Mouse (Mus musculus): ENCODE data around the gene Xrcc6. TPM values are rescaled to one million over a fixed set of nuclear protein-coding genes. Genes with fewer than 3 reads are reported as not detected.

The Xrcc6 gene
- polyA plus RNA-seq, 1 experiment = 37.4 TPM

DNA sequence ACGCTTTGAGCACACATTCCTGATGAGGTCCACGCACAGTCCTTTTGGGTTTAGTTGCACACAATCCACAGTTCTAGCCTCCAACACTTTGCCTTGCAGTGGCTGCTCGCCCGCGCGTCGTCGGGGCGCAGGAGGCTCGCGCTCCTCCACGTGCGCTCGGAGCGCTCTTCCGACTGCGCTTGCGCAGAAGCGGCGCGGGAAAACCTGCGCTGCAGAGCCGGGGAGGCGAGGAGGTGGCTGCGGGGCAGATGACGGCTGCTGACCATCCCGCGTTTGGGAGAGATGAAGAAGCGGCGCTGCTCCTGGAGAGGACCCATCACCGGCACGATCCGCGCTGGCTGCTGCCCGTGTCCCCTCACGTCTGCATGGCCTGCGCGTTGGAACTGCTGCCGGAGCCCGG, 82.3 kb downstream of the Xrcc6 start, which contains the start of gene Mei1:
TSS of gene Mei1 (plus strand) at position 99 of the 400 bp plus-strand sequence.
- Histone ChIP-seq H3K27ac (ENCODE audit: insufficient read depth, low read length) (no peak within 1 kb of the TSS), H3K4me3 (ENCODE audit: insufficient read depth, low read length) (no peak within 1 kb of the TSS), H3K4me1 (ENCODE audit: control insufficient read depth, insufficient read depth, low read length) (no peaks in the 10 kb centered on the region)
- TF ChIP-seq POLR2A (IDR thresholded peaks at IDR 0.05; ENCODE audit: low read depth, low read length) (no peak), CTCF (IDR thresholded peaks at IDR 0.05; ENCODE audit: borderline replicate concordance, insufficient read depth, low read length) (no peak)

DNA sequence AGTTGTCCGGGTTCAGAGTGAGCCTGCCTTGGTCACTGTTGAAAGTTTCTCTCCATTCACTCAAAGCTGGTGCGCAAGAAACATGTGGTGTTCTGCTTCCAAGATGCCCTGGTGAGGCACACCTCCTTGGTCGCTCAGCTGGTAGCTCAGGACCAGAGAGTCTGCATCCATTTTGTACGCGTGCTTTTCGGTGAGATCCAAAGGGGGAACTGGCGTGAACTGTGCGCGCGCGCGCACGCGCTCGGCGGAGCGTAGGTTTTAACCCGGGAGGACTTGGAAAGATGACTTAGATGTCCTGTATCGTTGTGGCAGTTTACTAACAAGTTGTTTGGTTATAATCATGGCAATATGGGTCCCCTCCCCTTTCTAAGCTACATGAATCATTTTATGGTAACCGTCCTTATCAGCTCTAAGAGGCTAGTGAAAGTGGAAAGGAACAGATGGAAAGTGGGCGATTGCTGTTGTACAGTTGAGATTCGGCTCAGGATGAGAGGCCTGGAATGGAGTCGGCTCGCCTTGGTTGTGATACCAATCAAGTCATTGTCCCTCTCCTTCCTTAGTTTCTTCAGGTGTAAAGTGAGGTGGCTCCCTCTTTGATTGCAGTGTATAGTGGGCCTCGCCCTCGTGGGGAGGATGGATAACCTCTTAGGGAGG, 84.3 kb downstream of the Xrcc6 start:
- TF ChIP-seq CTCF (IDR thresholded peaks at IDR 0.05; ENCODE audit: borderline replicate concordance, insufficient read depth, low read length) (no peak), POLR2A (IDR thresholded peaks at IDR 0.05; ENCODE audit: low read depth, low read length) (no peak)
- H3K4me3 ChIP-seq (ENCODE audit: insufficient read depth, low read length) = no peak overlapping the region

DNA sequence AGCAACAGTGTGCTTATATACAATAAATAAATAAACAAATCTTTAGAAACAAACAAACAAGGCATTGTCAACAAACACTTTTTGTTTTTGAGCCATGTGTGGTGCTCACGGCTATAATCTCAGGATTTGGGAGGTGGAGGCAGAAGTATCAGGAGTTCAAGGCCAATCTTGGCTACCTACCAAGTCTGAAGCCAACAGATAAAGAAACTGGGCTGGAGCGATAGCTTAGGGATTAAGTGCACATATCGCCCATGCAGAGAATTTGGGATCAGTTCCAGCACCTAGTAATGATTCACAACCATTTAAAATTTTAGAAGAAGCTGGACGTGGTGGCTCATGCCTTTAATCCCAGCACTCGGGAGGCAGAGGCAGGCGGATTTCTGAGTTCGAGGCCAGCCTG, 85.9 kb downstream of the Xrcc6 start:
- Histone ChIP-seq H3K4me1 (ENCODE audit: control insufficient read depth, insufficient read depth, low read length) (no peaks in the 10 kb centered on the region), H3K4me3 (ENCODE audit: insufficient read depth, low read length) (no peak overlapping the region), H3K27ac (ENCODE audit: insufficient read depth, low read length) (no peak overlapping the region)
- TF ChIP-seq POLR2A (IDR thresholded peaks at IDR 0.05; ENCODE audit: low read depth, low read length) = no peak
- no peak for TF ChIP-seq CTCF (IDR thresholded peaks at IDR 0.05; ENCODE audit: borderline replicate concordance, insufficient read depth, low read length)

More for the DNA sequence above, 84.3 kb downstream of the Xrcc6 start:
- Histone ChIP-seq H3K27ac (ENCODE audit: insufficient read depth, low read length) (no peak overlapping the region), H3K4me1 (ENCODE audit: control insufficient read depth, insufficient read depth, low read length) (no peaks in the 10 kb centered on the region)

DNA sequence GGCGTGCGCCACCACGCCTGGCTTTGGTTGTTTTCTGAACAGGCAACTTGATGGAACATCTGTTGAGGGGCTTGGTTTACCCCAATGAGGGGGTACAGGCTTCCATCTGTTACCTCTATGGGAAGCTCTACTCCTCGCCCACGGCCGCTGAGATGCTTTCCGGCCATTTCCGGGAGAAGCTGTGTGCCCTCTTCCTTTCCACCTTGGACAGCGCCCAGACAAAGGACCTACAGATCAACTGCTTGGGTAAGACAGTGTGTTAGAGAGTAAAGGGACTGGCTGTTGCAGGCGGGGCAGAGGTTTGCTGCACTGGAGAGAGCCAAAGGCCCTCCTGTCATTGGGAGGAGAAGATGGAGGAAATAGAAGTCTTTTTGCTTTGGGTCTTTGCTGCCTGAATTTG, 92.2 kb downstream of the Xrcc6 start:
- H3K27ac ChIP-seq (ENCODE audit: insufficient read depth, low read length) = no peak overlapping the region
- no peaks in the 10 kb centered on the region for H3K4me1 ChIP-seq (ENCODE audit: control insufficient read depth, insufficient read depth, low read length)
- no peak for TF ChIP-seq CTCF (IDR thresholded peaks at IDR 0.05; ENCODE audit: borderline replicate concordance, insufficient read depth, low read length)
- no peak for TF ChIP-seq POLR2A (IDR thresholded peaks at IDR 0.05; ENCODE audit: low read depth, low read length)
- H3K4me3 ChIP-seq (ENCODE audit: insufficient read depth, low read length) = no peak overlapping the region

DNA sequence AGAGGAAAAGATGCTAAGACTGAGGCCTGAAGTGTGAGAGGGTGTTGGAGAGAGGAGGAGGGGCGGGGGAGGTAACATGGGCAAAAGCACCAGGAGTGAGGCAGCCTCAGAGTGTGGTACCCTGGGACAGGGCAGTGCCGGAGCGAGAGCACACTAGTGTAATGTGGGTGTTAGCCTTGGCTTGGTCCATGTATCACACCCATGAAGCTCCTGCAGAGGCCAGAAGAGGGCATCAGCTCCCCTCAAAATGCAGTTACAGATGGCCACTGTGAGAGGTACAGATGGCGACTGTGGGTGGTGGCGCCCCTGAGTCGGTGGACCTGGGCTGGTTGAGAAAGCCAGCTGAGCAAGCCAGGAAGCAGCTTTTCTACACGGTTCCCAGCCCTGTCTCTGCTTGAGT, 93.5 kb downstream of the Xrcc6 start:
- no peak overlapping the region for H3K27ac ChIP-seq (ENCODE audit: insufficient read depth, low read length)
- no peak for TF ChIP-seq POLR2A (IDR thresholded peaks at IDR 0.05; ENCODE audit: low read depth, low read length)
- TF ChIP-seq CTCF (IDR thresholded peaks at IDR 0.05; ENCODE audit: borderline replicate concordance, insufficient read depth, low read length) = peak; percentile 63; the same call in 1 of the 2 replicates
- H3K4me3 ChIP-seq (ENCODE audit: insufficient read depth, low read length) = no peak overlapping the region
- H3K4me1 ChIP-seq (ENCODE audit: control insufficient read depth, insufficient read depth, low read length) = no peaks in the 10 kb centered on the region

DNA sequence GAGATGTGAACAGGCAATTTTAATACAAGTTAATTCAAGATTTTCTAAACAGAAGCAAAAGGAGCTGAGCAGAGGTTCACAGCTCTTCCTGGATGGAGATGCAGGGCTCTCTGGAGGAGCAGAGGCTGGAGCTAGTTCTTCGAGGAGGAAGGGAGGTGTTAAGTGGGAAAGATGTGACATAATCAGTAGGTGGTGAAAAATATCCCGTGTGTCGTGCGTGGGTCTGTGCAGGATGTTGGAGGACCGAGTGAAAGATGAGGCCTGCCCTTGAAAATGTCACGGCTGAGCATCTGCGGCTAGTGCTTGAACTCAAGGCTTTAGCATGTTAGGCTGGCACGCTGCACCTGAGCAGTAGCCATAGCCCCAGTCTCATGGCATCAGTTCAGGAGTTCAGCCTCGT, 98.0 kb downstream of the Xrcc6 start:
- H3K4me1 ChIP-seq (ENCODE audit: control insufficient read depth, insufficient read depth, low read length) = no peaks in the 10 kb centered on the region
- TF ChIP-seq CTCF (IDR thresholded peaks at IDR 0.05; ENCODE audit: borderline replicate concordance, insufficient read depth, low read length) = no peak
- TF ChIP-seq POLR2A (IDR thresholded peaks at IDR 0.05; ENCODE audit: low read depth, low read length) = no peak
- H3K27ac ChIP-seq (ENCODE audit: insufficient read depth, low read length) = no peak overlapping the region
- H3K4me3 ChIP-seq (ENCODE audit: insufficient read depth, low read length) = no peak overlapping the region

DNA sequence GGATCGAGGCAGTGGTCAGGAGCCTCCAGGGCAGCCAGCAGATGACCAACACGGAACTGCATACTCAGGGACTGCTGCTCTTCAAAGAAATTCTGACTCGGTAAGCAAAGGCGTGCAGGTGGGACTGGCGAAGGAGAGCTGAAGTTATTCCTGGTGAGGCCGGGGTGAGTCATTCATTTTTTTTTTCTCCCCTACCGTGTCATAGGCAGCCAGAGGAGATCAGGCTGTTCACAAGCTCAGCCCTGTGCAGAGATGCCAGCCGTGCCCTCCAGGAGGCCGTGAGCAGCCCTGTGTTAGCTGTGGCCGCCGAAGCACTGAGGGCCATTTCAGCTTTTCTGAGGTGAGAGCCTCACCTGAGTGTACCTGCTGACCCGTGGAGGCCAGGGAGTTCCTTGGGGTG, 98.5 kb downstream of the Xrcc6 start:
- no peak for TF ChIP-seq POLR2A (IDR thresholded peaks at IDR 0.05; ENCODE audit: low read depth, low read length)
- TF ChIP-seq CTCF (IDR thresholded peaks at IDR 0.05; ENCODE audit: borderline replicate concordance, insufficient read depth, low read length) = no peak
- Histone ChIP-seq H3K4me3 (ENCODE audit: insufficient read depth, low read length) (no peak overlapping the region), H3K4me1 (ENCODE audit: control insufficient read depth, insufficient read depth, low read length) (no peaks in the 10 kb centered on the region), H3K27ac (ENCODE audit: insufficient read depth, low read length) (no peak overlapping the region)

DNA sequence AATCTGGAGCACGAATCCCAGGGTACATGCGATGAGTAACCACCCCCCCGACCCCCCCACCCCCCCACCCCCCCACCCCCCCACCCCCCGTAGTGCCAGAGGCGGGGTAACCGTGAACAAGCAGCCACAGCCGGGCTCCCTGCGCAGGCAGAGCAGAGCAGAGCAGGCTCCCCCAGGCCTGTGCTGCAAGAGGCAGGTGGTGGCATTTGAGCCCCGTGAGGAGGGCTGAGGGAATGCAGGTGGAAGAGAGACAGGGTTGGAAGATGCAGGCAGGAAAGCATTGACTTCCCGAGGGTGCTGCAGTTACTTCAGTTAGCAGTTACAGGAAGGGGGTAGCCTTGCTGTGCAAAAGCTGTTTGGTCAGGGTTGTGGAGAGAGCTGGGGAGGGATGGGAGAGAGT, 99.6 kb downstream of the Xrcc6 start:
- no peak overlapping the region for H3K4me3 ChIP-seq (ENCODE audit: insufficient read depth, low read length)
- no peak for TF ChIP-seq POLR2A (IDR thresholded peaks at IDR 0.05; ENCODE audit: low read depth, low read length)
- TF ChIP-seq CTCF (IDR thresholded peaks at IDR 0.05; ENCODE audit: borderline replicate concordance, insufficient read depth, low read length) = no peak

More for the DNA sequence above, 99.6 kb downstream of the Xrcc6 start:
- no peaks in the 10 kb centered on the region for H3K4me1 ChIP-seq (ENCODE audit: control insufficient read depth, insufficient read depth, low read length)
- H3K27ac ChIP-seq (ENCODE audit: insufficient read depth, low read length) = no peak overlapping the region

Other genes with a start within 250 kb of the Xrcc6 start
- gene Zc3h7b, start 242.8 kb upstream of the Xrcc6 start, polyA plus RNA-seq (2011; ENCODE audit: insufficient read length, low read depth, missing spikeins) = 41.2 and 50.6 TPM in 2 replicates
- 68.2 and 69.1 TPM in 2 replicates for gene Rangap1, start 242.3 kb upstream of the Xrcc6 start, polyA plus RNA-seq (2011; ENCODE audit: insufficient read length, low read depth, missing spikeins)
- gene Tef, start 185.4 kb upstream of the Xrcc6 start, polyA plus RNA-seq (2011; ENCODE audit: insufficient read length, low read depth, missing spikeins) = 37.4 and 43.1 TPM in 2 replicates
- gene Tob2, start 129.0 kb upstream of the Xrcc6 start, polyA plus RNA-seq (2011; ENCODE audit: insufficient read length, low read depth, missing spikeins) = 21.4 and 22.8 TPM in 2 replicates
- gene Phf5a, start 115.9 kb upstream of the Xrcc6 start, polyA plus RNA-seq (2011; ENCODE audit: insufficient read length, low read depth, missing spikeins) = 53.0 and 71.3 TPM in 2 replicates
- 143 and 150 TPM in 2 replicates for gene Aco2, start 115.5 kb upstream of the Xrcc6 start, polyA plus RNA-seq (2011; ENCODE audit: insufficient read length, low read depth, missing spikeins)
- gene Polr3h, start 61.6 kb upstream of the Xrcc6 start, polyA plus RNA-seq (2011; ENCODE audit: insufficient read length, low read depth, missing spikeins) = 12.3 and 16.2 TPM in 2 replicates
- 3.3 and 4.4 TPM in 2 replicates for gene Csdc2, start 51.1 kb upstream of the Xrcc6 start, polyA plus RNA-seq (2011; ENCODE audit: insufficient read length, low read depth, missing spikeins)
- gene Pmm1, start 26.9 kb upstream of the Xrcc6 start, polyA plus RNA-seq (2011; ENCODE audit: insufficient read length, low read depth, missing spikeins) = 88.7 and 121 TPM in 2 replicates
- gene 1700029P11Rik, start 7.3 kb upstream of the Xrcc6 start, polyA plus RNA-seq (2011; ENCODE audit: insufficient read length, low read depth, missing spikeins) = not detected in 2 replicates
- gene Desi1, start 46.0 kb downstream of the Xrcc6 start, polyA plus RNA-seq (2011; ENCODE audit: insufficient read length, low read depth, missing spikeins) = 49.4 and 50.2 TPM in 2 replicates
- gene Snu13, start 59.8 kb downstream of the Xrcc6 start, polyA plus RNA-seq (2011; ENCODE audit: insufficient read length, low read depth, missing spikeins) = 176 and 193 TPM in 2 replicates
- gene 4930407I10Rik, start 71.3 kb downstream of the Xrcc6 start, polyA plus RNA-seq (2011; ENCODE audit: insufficient read length, low read depth, missing spikeins) = not detected in 2 replicates
- not detected in 2 replicates for gene Mei1, start 82.2 kb downstream of the Xrcc6 start, polyA plus RNA-seq (2011; ENCODE audit: insufficient read length, low read depth, missing spikeins)
- gene Ccdc134, start 140.1 kb downstream of the Xrcc6 start, polyA plus RNA-seq (2011; ENCODE audit: insufficient read length, low read depth, missing spikeins) = 15.0 and 18.6 TPM in 2 replicates
- 86.4 and 87.3 TPM in 2 replicates for gene Srebf2, start 159.3 kb downstream of the Xrcc6 start, polyA plus RNA-seq (2011; ENCODE audit: insufficient read length, low read depth, missing spikeins)
- not detected in 2 replicates for gene Shisa8, start 225.0 kb downstream of the Xrcc6 start, polyA plus RNA-seq (2011; ENCODE audit: insufficient read length, low read depth, missing spikeins)
- not detected in 2 replicates for gene Tnfrsf13c, start 236.5 kb downstream of the Xrcc6 start, polyA plus RNA-seq (2011; ENCODE audit: insufficient read length, low read depth, missing spikeins)

Measured in embryonic fibroblast, embryonic 13.5 days (primary cell).